Comparison of ENCODE assay signal across 20 mouse cellular contexts in the genomic region with DNA sequence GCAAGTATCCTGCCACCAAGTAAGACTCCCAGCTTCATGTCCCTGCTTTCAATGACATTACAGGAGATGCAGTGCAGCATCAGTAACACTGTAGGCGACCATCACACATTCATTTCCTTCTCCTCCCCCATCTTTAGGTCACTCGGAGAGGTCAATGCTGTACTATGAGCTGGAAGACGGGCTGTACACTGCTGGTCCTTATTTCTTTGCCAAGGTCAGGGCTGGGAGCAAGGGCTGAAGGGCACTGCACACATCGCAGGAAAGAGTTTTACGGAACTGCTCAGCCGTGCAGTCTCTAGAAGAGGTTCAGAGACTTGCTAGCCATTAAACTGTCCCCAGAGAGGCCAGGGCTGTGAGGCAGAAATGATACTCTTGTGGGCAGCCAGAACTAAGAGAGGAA. TPM values are rescaled to one million over a fixed set of nuclear protein-coding genes. Genes with fewer than 3 reads are reported as not detected.
"Had no signal": no experiment of that assay in that cellular context is flagged by ENCODE, and none has a peak within 500 bp of the region (broad histone marks: within the 10 kb centered on the region; RNA-seq: fewer than 3 reads in every experiment).

No protein-coding gene starts in this region.

- ATAC-seq: hindbrain, embryonic 16.5 days; inflammation-experienced regulatory T-cells, adult 6 months; intestine, postnatal 0 days; lung, postnatal 0 days had no signal

- H3K27me3 ChIP-seq: liver, embryonic 15.5 days; neural tube, embryonic 12.5 days; stomach, embryonic 15.5 days had no signal

- H3K9me3 ChIP-seq: limb, embryonic 10.5 days; liver, embryonic 15.5 days; neural tube, embryonic 12.5 days; stomach, embryonic 15.5 days had no signal

- H3K4me3 ChIP-seq: layer of hippocampus, adult 2 months; limb, embryonic 10.5 days; liver, embryonic 15.5 days; neural tube, embryonic 12.5 days; stomach, embryonic 15.5 days had no signal

- H3K4me2 ChIP-seq: liver, embryonic 11.5 days; liver, embryonic 15.5 days; neural tube, embryonic 12.5 days; stomach, embryonic 15.5 days had no signal

- H3K9ac ChIP-seq: liver, embryonic 15.5 days; neural tube, embryonic 12.5 days; stomach, embryonic 15.5 days had no signal

- H3K36me3 ChIP-seq: limb, embryonic 10.5 days; liver, embryonic 15.5 days; neural tube, embryonic 12.5 days; stomach, embryonic 15.5 days had no signal

- H3K27ac ChIP-seq: layer of hippocampus, adult 2 months; limb, embryonic 10.5 days; liver, embryonic 15.5 days; neural tube, embryonic 12.5 days; stomach, embryonic 15.5 days had no signal

- DNase-seq: lung, adult 2 months; lung, postnatal 36 days; midbrain, embryonic 14.5 days; right cerebral cortex, postnatal 4 days; spleen, adult 18-20 months had no signal

- H3K4me1 ChIP-seq: stomach, embryonic 15.5 days had no signal

RNA-seq across cellular contexts. Expression of gene Abcg5, which starts 13.7 kb away (rescaled TPM):
- total RNA-seq: layer of hippocampus, adult 2 months; layer of hippocampus, postnatal 10 days; left cerebral cortex, postnatal 10 days; megakaryocyte progenitor cell, adult 5-6 weeks; monocyte, adult 5-6 weeks; neutrophil, adult 5-6 weeks had no signal

RNA-seq across cellular contexts. Expression of gene Abcg8, which starts 20.4 kb away (rescaled TPM):
- total RNA-seq: layer of hippocampus, adult 2 months; layer of hippocampus, postnatal 10 days; left cerebral cortex, postnatal 10 days; megakaryocyte progenitor cell, adult 5-6 weeks; monocyte, adult 5-6 weeks; neutrophil, adult 5-6 weeks had no signal
- polyA plus RNA-seq: inflammation-experienced regulatory T-cells, adult 6 months; lung, postnatal 0 days; neural tube, embryonic 12.5 days had no signal
